Mouse (Mus musculus): ENCODE data around the gene 1110004F10Rik.

- no peak for TF ChIP-seq EP300 (IDR thresholded peaks at IDR 0.05; ENCODE audit: low read length)
- TF ChIP-seq POLR2A (IDR thresholded peaks at IDR 0.05; ENCODE audit: low read depth, low read length): no peak
- TF ChIP-seq CTCF (conservative IDR thresholded peaks at IDR 0.05 in 1 of 2, IDR thresholded peaks at IDR 0.05 in 1 of 2; ENCODE audit: low read depth in 2 of 2, low read length in 2 of 2): no peak
Observed at GRCm38 (mm10) chr7:116153781-116154368, 114.7 kb downstream of the 1110004F10Rik start.
